Comparison of ENCODE assay signal across 16 mouse cellular contexts in genomic region chr2:126815822-126816221, GRCm38 (mm10). TPM values are rescaled to one million over a fixed set of nuclear protein-coding genes. Genes with fewer than 3 reads are reported as not detected.
DNase-seq lines count a peak whose midpoint lies in the region; ATAC-seq and TF ChIP-seq lines count a peak whose summit lies in the region.
"Had no signal": no experiment of that assay in that cellular context is flagged by ENCODE, and none has a peak within 500 bp of the region (broad histone marks: within the 10 kb centered on the region; RNA-seq: fewer than 3 reads in every experiment).

No protein-coding gene starts in this region.

- no peak for TF ChIP-seq EP300 in heart, adult 2 months (IDR thresholded peaks at IDR 0.05; ENCODE audit: insufficient read depth, low read depth, low read length)

- no peak overlapping the region for H3K4me2 ChIP-seq in kidney, postnatal 0 days (ENCODE audit: low read length)
- no peak overlapping the region for H3K4me2 ChIP-seq in midbrain, embryonic 14.5 days (ENCODE audit: low read length)
- no peak overlapping the region for H3K4me2 ChIP-seq in neural tube, embryonic 15.5 days
- H3K4me2 ChIP-seq: midbrain, embryonic 11.5 days had no signal

- H3K79me2 ChIP-seq in heart, adult 2 months (replicated peaks; ENCODE audit: control insufficient read depth, insufficient read depth, low read length), result no peaks in the 10 kb centered on the region

- H3K27me3 ChIP-seq in kidney, postnatal 0 days (ENCODE audit: insufficient read depth, low read length), result no peaks in the 10 kb centered on the region
- no peaks in the 10 kb centered on the region for H3K27me3 ChIP-seq in heart, adult 2 months (ENCODE audit: control insufficient read depth, insufficient read depth, low read length)
- H3K27me3 ChIP-seq in midbrain, embryonic 14.5 days (ENCODE audit: control insufficient read depth, insufficient read depth, low read length), result no peaks in the 10 kb centered on the region
- no peaks in the 10 kb centered on the region for H3K27me3 ChIP-seq in neural tube, embryonic 15.5 days (replicated peaks)

- H3K36me3 ChIP-seq in kidney, postnatal 0 days (ENCODE audit: insufficient read depth, low read length), result peaks cover 48% of the 10 kb centered on the region
- peaks cover 13% of the 10 kb centered on the region for H3K36me3 ChIP-seq in heart, adult 2 months (ENCODE audit: control insufficient read depth, insufficient read depth, low read length)
- peaks cover 63% of the 10 kb centered on the region for H3K36me3 ChIP-seq in midbrain, embryonic 14.5 days (ENCODE audit: control insufficient read depth, insufficient read depth, low read length)
- H3K36me3 ChIP-seq in neural tube, embryonic 15.5 days, result peaks cover 51% of the 10 kb centered on the region

- H3K4me3 ChIP-seq in kidney, postnatal 0 days (replicated peaks; ENCODE audit: low read depth, low read length), result no peak overlapping the region
- no peak overlapping the region for H3K4me3 ChIP-seq in heart, adult 2 months
- no peak overlapping the region for H3K4me3 ChIP-seq in midbrain, embryonic 14.5 days (replicated peaks; ENCODE audit: low read depth, low read length)
- H3K4me3 ChIP-seq in neural tube, embryonic 15.5 days (replicated peaks), result no peak overlapping the region
- H3K4me3 ChIP-seq: limb, embryonic 10.5 days had no signal

- no peaks in the 10 kb centered on the region for H3K9me3 ChIP-seq in kidney, postnatal 0 days (replicated peaks; ENCODE audit: low read length)
- no peaks in the 10 kb centered on the region for H3K9me3 ChIP-seq in midbrain, embryonic 14.5 days (ENCODE audit: control insufficient read depth, low read length)
- no peaks in the 10 kb centered on the region for H3K9me3 ChIP-seq in neural tube, embryonic 15.5 days (replicated peaks)
- H3K9me3 ChIP-seq: limb, embryonic 10.5 days had no signal

- H3K9ac ChIP-seq in kidney, postnatal 0 days (ENCODE audit: low read depth, low read length), result no peak overlapping the region
- no peak overlapping the region for H3K9ac ChIP-seq in heart, adult 2 months (ENCODE audit: low read depth, low read length)
- H3K9ac ChIP-seq in midbrain, embryonic 14.5 days (replicated peaks; ENCODE audit: low read length), result no peak overlapping the region
- H3K9ac ChIP-seq in neural tube, embryonic 15.5 days (replicated peaks), result no peak overlapping the region

- peak; percentile 10 for DNase-seq in kidney, postnatal 0 days (ENCODE audit: low spot score)
- no peak for DNase-seq in kidney, postnatal 14 days
- peak in 1 of 2 experiments; percentile 6 for DNase-seq in heart, adult 2 months
- DNase-seq in heart, postnatal 10 days, result peak; percentile 34 to 44
- no peak for DNase-seq in urinary bladder, postnatal 36 days (ENCODE audit: low spot score in 2 of 2)
- DNase-seq in midbrain, embryonic 14.5 days, result no peak
- DNase-seq: adrenal gland, postnatal 25 days; cerebellum, adult 11 months; gastrocnemius, postnatal 14 days; thymus, postnatal 4 days had no signal

- intact Hi-C loops in heart, adult 2 months (cut with DNase I), result no loop called here
- intact Hi-C loops in heart, postnatal 10 days (cut with DNase I), result no loop called here

- WGBS in kidney, postnatal 0 days, result 20% methylated on average over 1 of the region's 1 CpGs
- 3% methylated on average over 1 of the region's 1 CpGs for WGBS in heart, adult 2 months
- WGBS in midbrain, embryonic 14.5 days, result 46% methylated on average over 1 of the region's 1 CpGs
- 15% methylated on average over 1 of the region's 1 CpGs for WGBS in neural tube, embryonic 15.5 days

- H3K27ac ChIP-seq in kidney, postnatal 0 days, result no peak overlapping the region
- H3K27ac ChIP-seq in heart, adult 2 months, result peak overlapping the region; percentile 34
- no peak overlapping the region for H3K27ac ChIP-seq in midbrain, embryonic 14.5 days (replicated peaks; ENCODE audit: low read depth, low read length)
- H3K27ac ChIP-seq in neural tube, embryonic 15.5 days (replicated peaks), result no peak overlapping the region
- H3K27ac ChIP-seq: limb, embryonic 10.5 days; stomach, postnatal 0 days had no signal

- TF ChIP-seq POLR2A in heart, adult 2 months (IDR thresholded peaks at IDR 0.05; ENCODE audit: insufficient read depth, low read depth, low read length), result no peak

- ATAC-seq in kidney, postnatal 0 days (replicated peaks; ENCODE audit: low FRiP score, low read depth), result no peak
- peak; percentile 43; the same call in 1 of the 2 replicates for ATAC-seq in megakaryocyte-erythroid progenitor cell, adult 5-6 weeks (replicated peaks; ENCODE audit: low FRiP score, low TSS enrichment, poor library complexity, severe bottlenecking)
- no peak for ATAC-seq in midbrain, embryonic 14.5 days (ENCODE audit: low FRiP score, low TSS enrichment)
- ATAC-seq in neural tube, embryonic 15.5 days (ENCODE audit: low FRiP score), result no peak
- ATAC-seq: lung, postnatal 0 days had no signal

- no peak for TF ChIP-seq CTCF in kidney, postnatal 0 days (IDR thresholded peaks at IDR 0.05; ENCODE audit: low read depth)
- TF ChIP-seq CTCF in heart, adult 2 months (IDR thresholded peaks at IDR 0.05), result no peak

- H3K4me1 ChIP-seq in kidney, postnatal 0 days (replicated peaks; ENCODE audit: insufficient read depth, low read length), result no peaks in the 10 kb centered on the region
- H3K4me1 ChIP-seq in heart, adult 2 months (ENCODE audit: control insufficient read depth, insufficient read depth, low read length), result no peaks in the 10 kb centered on the region; the same call in 1 of the 2 replicates
- H3K4me1 ChIP-seq in midbrain, embryonic 14.5 days (ENCODE audit: control insufficient read depth, insufficient read depth, low read length), result no peaks in the 10 kb centered on the region
- H3K4me1 ChIP-seq in neural tube, embryonic 15.5 days, result no peaks in the 10 kb centered on the region
- H3K4me1 ChIP-seq: limb, embryonic 10.5 days had no signal

RNA-seq across cellular contexts. Expression of gene Usp50, which starts 32.6 kb away (rescaled TPM):
- polyA plus RNA-seq in kidney, postnatal 0 days (2015; fragmentation: Nextera tagmentation; extraction: Ambion mirVana), result 2.9 and 3.0 TPM in 2 replicates
- not detected for total RNA-seq in heart, adult 2 months (2021)
- 1.1 and 1.5 TPM in 2 replicates for polyA plus RNA-seq in heart, adult 2 months (2012; rRNA removed)
- total RNA-seq in heart, postnatal 10 days (2021), result not detected
- total RNA-seq in megakaryocyte-erythroid progenitor cell, adult 5-6 weeks (2014; fragmentation: Nextera tagmentation), result 1.1 and 1.4 TPM in 2 replicates
- total RNA-seq in megakaryocyte-erythroid progenitor cell, adult 5-6 weeks (2017), result 0.88 TPM in 1 of 2 replicates, not detected in the other
- 3.1 TPM in 2 replicates for polyA plus RNA-seq in midbrain, embryonic 14.5 days (2014; fragmentation: Nextera tagmentation; extraction: Ambion mirVana)
- polyA plus RNA-seq in neural tube, embryonic 15.5 days (2015; fragmentation: Nextera tagmentation; extraction: Ambion mirVana), result 2.1 and 2.6 TPM in 2 replicates
- total RNA-seq: adrenal gland, postnatal 25 days had no signal

Comparison
In these comparisons a context has a peak if more than half of its experiments do, and no peak if none do; other contexts are left out.
1. DNase-seq: peak in kidney, postnatal 0 days (single experiment) and heart, postnatal 10 days (2 of 2); none in kidney, postnatal 14 days (single experiment), urinary bladder, postnatal 36 days (0 of 2) and midbrain, embryonic 14.5 days (single experiment).